Comparison of ENCODE assay signal across 27 mouse cellular contexts in the genomic region with DNA sequence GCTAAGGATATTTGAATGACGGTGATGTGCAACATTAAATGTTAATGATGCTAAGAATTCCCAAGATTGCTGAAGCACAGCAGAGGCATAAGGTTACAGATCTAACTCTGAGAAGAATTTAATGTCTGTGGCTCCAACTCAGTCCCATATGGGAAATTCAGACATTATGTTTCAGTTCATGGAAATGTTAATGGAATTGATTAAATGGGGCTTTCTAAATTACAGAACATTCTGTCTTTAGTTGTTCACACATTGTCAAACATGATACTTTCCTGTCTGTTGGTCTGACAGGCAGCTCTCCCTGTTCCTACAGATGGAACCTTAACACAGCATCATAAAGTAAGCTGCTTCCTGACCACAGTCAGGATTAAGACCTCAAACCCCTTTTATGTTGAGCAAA. TPM values are rescaled to one million over a fixed set of nuclear protein-coding genes. Genes with fewer than 3 reads are reported as not detected.
"Had no signal": no experiment of that assay in that cellular context is flagged by ENCODE, and none has a peak within 500 bp of the region (broad histone marks: within the 10 kb centered on the region; RNA-seq: fewer than 3 reads in every experiment).

No protein-coding gene starts in this region.

- H3K4me2 ChIP-seq: kidney, embryonic 15.5 days; limb, embryonic 13.5 days; liver, embryonic 12.5 days; liver, embryonic 15.5 days; lung, embryonic 15.5 days; midbrain, embryonic 13.5 days had no signal

- H3K9me3 ChIP-seq: kidney, embryonic 15.5 days; limb, embryonic 10.5 days; limb, embryonic 13.5 days; liver, embryonic 12.5 days; liver, embryonic 15.5 days; lung, embryonic 15.5 days; megakaryocyte, embryonic 14.5 days; midbrain, embryonic 10.5 days; midbrain, embryonic 13.5 days had no signal

- H3K27ac ChIP-seq: kidney, embryonic 15.5 days; limb, embryonic 10.5 days; limb, embryonic 13.5 days; liver, embryonic 12.5 days; liver, embryonic 15.5 days; lung, embryonic 15.5 days; midbrain, embryonic 10.5 days; midbrain, embryonic 13.5 days; stomach, postnatal 0 days had no signal

- H3K4me1 ChIP-seq: kidney, embryonic 15.5 days; limb, embryonic 10.5 days; limb, embryonic 13.5 days; liver, embryonic 12.5 days; liver, embryonic 15.5 days; lung, embryonic 15.5 days; megakaryocyte, embryonic 14.5 days; midbrain, embryonic 10.5 days had no signal

- H3K27me3 ChIP-seq: kidney, embryonic 15.5 days; limb, embryonic 13.5 days; liver, embryonic 12.5 days; liver, embryonic 15.5 days; lung, embryonic 15.5 days; megakaryocyte, embryonic 14.5 days; midbrain, embryonic 13.5 days had no signal

- ATAC-seq: liver, embryonic 12.5 days; midbrain, embryonic 13.5 days; midbrain, embryonic 16.5 days had no signal

- H3K9ac ChIP-seq: kidney, embryonic 15.5 days; limb, embryonic 13.5 days; liver, embryonic 12.5 days; liver, embryonic 15.5 days; lung, embryonic 15.5 days; midbrain, embryonic 13.5 days had no signal

- H3K36me3 ChIP-seq: kidney, embryonic 15.5 days; limb, embryonic 10.5 days; limb, embryonic 13.5 days; liver, embryonic 12.5 days; liver, embryonic 15.5 days; lung, embryonic 15.5 days; midbrain, embryonic 10.5 days; midbrain, embryonic 13.5 days had no signal

- H3K4me3 ChIP-seq: kidney, embryonic 15.5 days; limb, embryonic 10.5 days; limb, embryonic 13.5 days; liver, embryonic 12.5 days; liver, embryonic 15.5 days; lung, embryonic 15.5 days; megakaryocyte, embryonic 14.5 days; midbrain, embryonic 10.5 days; midbrain, embryonic 13.5 days; myocyte had no signal

- DNase-seq: kidney, adult 8-10 months; kidney, postnatal 10 days; kidney, postnatal 36 days; layer of hippocampus, adult 9-11 months; liver; lung, adult 18-20 months; lung, postnatal 10 days; lung, postnatal 36 days; right cerebral cortex, adult 18-20 months; right cerebral cortex, postnatal 14 days; right cerebral cortex, postnatal 4 days; thymus, adult 2 months; thymus, postnatal 14 days; thymus, postnatal 4 days had no signal

RNA-seq across cellular contexts. Expression of a gene that starts 47.8 kb away (rescaled TPM):
- total RNA-seq: monocyte, adult 5-6 weeks had no signal
- polyA plus RNA-seq: myocyte had no signal
